Mouse (Mus musculus) ES-Bruce4 (cell line): Measurements from ENCODE around the gene Uba5. TPM values are rescaled to one million over a fixed set of nuclear protein-coding genes. Genes with fewer than 3 reads are reported as not detected.

Source experiments
- H3K27ac ChIP-seq: 2 replicates; pipeline ENCODE4 v1.5.1; 2012; ENCODE audit warnings: low read length, inconsistent platforms; ENCODE audit not compliant: insufficient read depth
- H3K27me3 ChIP-seq: 2 replicates; pipeline ENCODE4 v1.6.1; 2012; ENCODE audit warnings: mild to moderate bottlenecking, low read length, inconsistent platforms; ENCODE audit not compliant: control insufficient read depth, poor library complexity, insufficient read depth, severe bottlenecking
- H3K36me3 ChIP-seq: 2 replicates; pipeline ENCODE4 v1.6.1; 2012; ENCODE audit warnings: inconsistent platforms, mild to moderate bottlenecking, low read length, moderate library complexity; ENCODE audit not compliant: control insufficient read depth, poor library complexity, insufficient read depth, severe bottlenecking
- H3K4me1 ChIP-seq: one replicate; pipeline ENCODE4 v1.8.1; 2011; ENCODE audit warnings: low read length; ENCODE audit not compliant: control insufficient read depth, insufficient read depth
- H3K4me3 ChIP-seq: 2 replicates; pipeline ENCODE4 v1.5.1; 2011; ENCODE audit warnings: low read depth, mild to moderate bottlenecking, low read length
- H3K9ac ChIP-seq: 2 replicates; pipeline ENCODE4 v1.6.1; 2012; ENCODE audit warnings: low read depth, mild to moderate bottlenecking, inconsistent platforms; ENCODE audit not compliant: poor library complexity, severe bottlenecking
- H3K9me3 ChIP-seq: replicated peaks from 2 replicates; pipeline ENCODE4 v1.6.1; 2012; ENCODE audit warnings: mild to moderate bottlenecking, low read length, inconsistent platforms; ENCODE audit not compliant: control insufficient read depth, poor library complexity, insufficient read depth, severe bottlenecking
- CTCF ChIP-seq: IDR thresholded peaks from one replicate; pipeline ENCODE4 v1.8.1; 2011; ENCODE audit warnings: low read depth, low read length
- EP300 ChIP-seq: IDR thresholded peaks from 2 replicates; pipeline ENCODE4 v1.6.1; 2011; ENCODE audit warnings: low read depth, low read length; ENCODE audit not compliant: insufficient read depth
- POLR2A ChIP-seq: IDR thresholded peaks from one replicate; pipeline ENCODE4 v1.8.1; 2011; ENCODE audit warnings: low read length; ENCODE audit not compliant: insufficient read depth
- polyA plus RNA-seq: library from polyadenylated mRNA; stranded (reverse); fragments of >200 nt; gene quantifications from 2 replicates; pipeline ENCODE4 v1.2.4, GENCODE M21; 2011; ENCODE audit warnings: low read depth; ENCODE audit not compliant: missing spikeins, insufficient read depth, insufficient read length

Gene Uba5
- polyA plus RNA-seq, 1 experiment, result 29.0 TPM

DNA sequence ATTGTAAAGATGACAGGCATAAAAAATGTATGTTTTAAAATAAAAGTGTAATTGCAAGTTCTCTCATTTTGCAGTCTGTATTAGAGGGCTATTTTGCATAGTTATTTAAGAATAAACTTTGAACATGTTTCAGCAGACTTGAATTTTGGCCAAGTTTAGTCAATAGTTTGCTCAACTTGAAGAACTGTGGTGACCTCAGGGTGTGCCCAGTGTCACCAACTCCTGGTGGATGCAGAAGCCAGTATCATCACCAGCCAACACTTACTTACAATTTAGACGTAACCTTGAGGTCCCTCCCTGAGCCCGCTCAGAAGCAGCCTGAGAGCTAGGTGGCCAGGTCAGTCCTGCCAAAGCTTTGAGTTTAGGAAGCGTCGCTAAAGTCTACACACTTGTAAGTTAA lies 19.3 kb downstream of the Uba5 start:
- Histone ChIP-seq H3K36me3 (no peaks in the 10 kb centered on the region; the same call in 1 of the 2 replicates), H3K4me1 (no peaks in the 10 kb centered on the region), H3K27me3 (no peaks in the 10 kb centered on the region), H3K4me3 (no peak overlapping the region), H3K9ac (no peak overlapping the region), H3K9me3 (no peaks in the 10 kb centered on the region), H3K27ac (no peak overlapping the region)
- no peak for TF ChIP-seq EP300
- TF ChIP-seq CTCF, result no peak
- no peak for TF ChIP-seq POLR2A

DNA sequence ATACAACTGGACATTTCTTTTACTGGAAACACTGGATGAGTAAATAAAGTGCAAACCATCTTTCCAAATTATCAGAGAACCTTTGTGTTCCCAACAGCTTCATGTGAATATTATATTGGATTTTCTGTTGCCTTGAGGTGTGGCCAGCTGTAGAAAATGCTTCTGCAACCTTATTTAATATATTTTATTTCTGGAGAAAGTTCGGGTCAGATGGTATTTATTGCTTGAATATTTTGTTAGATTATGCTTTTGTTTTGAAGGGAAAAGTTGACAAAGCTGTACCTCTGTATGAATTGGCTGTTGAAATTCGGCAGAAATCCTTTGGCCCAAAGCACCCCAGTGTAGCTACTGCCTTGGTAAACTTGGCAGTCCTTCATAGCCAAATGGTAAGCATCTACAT lies 22.6 kb downstream of the Uba5 start, which contains the start of gene Gm28305:
TSS of gene Gm28305 (plus strand) at position 301 of the 400 bp plus-strand sequence.
- no peaks in the 10 kb centered on the region for H3K27me3 ChIP-seq
- no peak within 1 kb of the TSS for H3K27ac ChIP-seq
- H3K9ac ChIP-seq, result no peak within 1 kb of the TSS
- TF ChIP-seq EP300 (no peak), CTCF (no peak), POLR2A (no peak)
- no peaks in the 10 kb centered on the region for H3K9me3 ChIP-seq
- no peaks in the 10 kb centered on the region for H3K4me1 ChIP-seq
- H3K36me3 ChIP-seq, result no peaks in the 10 kb centered on the region
- H3K4me3 ChIP-seq, result no peak within 1 kb of the TSS

DNA sequence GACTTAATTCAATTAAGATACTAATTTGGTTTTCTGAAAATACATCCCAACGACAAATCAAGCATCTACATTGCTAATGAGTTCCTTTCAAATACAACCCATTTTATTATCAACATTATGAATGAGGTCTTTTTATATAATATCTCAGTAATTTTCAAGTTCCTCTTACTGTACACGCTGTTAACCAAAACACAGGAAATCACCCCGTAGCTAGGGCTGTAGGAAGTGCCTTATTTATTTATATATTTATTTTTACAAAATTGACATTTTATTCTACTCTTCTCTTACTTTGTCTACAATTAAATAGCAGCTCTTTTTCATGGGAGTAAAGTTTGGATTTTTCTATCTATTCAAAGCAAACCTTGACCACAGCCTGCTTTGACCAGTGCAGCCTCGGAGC lies 23.2 kb downstream of the Uba5 start:
- Histone ChIP-seq H3K4me1 (no peaks in the 10 kb centered on the region), H3K27me3 (no peaks in the 10 kb centered on the region), H3K27ac (no peak overlapping the region), H3K9me3 (no peaks in the 10 kb centered on the region), H3K4me3 (no peak overlapping the region), H3K36me3 (no peaks in the 10 kb centered on the region), H3K9ac (no peak overlapping the region)
- TF ChIP-seq CTCF (no peak), POLR2A (no peak)

DNA sequence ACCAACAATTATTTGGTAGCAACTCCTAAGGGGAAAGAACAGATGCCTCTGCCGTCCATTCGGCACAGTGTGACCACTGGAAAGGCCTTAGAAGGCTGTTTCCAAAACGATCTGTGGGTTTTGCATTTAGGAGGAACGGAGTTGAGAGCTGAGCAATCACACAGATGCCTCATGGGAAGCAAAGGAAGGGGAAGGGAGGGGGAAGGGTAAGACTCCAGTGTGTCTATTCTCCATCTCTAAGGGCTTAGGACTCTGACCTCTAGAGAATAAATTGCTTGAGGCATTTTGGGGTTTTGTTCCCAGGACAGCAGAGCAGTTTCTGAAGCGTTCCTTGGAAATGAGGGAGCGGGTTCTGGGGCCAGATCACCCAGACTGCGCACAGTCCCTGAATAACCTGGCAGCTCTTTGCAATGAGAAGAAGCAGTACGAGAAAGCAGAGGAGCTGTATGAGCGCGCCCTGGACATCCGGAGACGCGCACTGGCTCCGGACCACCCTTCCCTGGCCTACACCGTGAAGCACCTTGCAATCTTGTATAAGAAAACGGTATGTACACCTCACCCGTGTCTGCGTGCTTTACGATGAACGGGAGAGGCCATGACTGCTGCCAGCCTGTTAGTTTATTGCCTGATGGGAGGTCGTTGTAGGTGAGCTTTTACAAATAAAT lies 23.8 kb downstream of the Uba5 start:
- H3K36me3 ChIP-seq, result no peaks in the 10 kb centered on the region
- no peaks in the 10 kb centered on the region for H3K9me3 ChIP-seq
- H3K27ac ChIP-seq, result no peak overlapping the region
- H3K4me3 ChIP-seq, result no peak overlapping the region
- H3K27me3 ChIP-seq, result no peaks in the 10 kb centered on the region
- TF ChIP-seq CTCF (no peak), POLR2A (no peak), EP300 (no peak)
- H3K4me1 ChIP-seq, result no peaks in the 10 kb centered on the region
- H3K9ac ChIP-seq, result no peak overlapping the region

DNA sequence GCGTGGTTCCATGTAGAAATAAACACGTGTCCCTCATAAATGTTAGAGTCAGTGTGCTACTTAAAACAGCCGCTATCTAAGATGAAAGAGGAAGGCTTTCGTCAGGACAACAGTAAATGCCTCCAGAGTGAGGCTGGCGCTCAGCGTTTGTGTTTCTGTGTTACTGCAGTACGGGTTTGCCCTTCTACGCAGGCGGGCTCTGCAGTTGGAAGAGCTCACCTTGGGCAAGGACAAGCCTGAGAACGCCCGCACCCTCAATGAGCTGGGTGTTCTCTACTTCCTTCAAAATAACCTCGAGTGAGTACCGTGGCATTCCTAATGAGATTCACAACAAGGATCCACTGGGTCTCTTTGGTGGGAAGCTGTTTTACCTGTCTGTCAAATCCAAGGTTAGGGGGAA lies 24.7 kb downstream of the Uba5 start:
- Histone ChIP-seq H3K4me3 (no peak overlapping the region), H3K4me1 (no peaks in the 10 kb centered on the region), H3K36me3 (no peaks in the 10 kb centered on the region), H3K27ac (no peak overlapping the region), H3K9me3 (no peaks in the 10 kb centered on the region), H3K27me3 (no peaks in the 10 kb centered on the region), H3K9ac (no peak overlapping the region)
- TF ChIP-seq POLR2A, result no peak
- TF ChIP-seq CTCF, result no peak
- no peak for TF ChIP-seq EP300

DNA sequence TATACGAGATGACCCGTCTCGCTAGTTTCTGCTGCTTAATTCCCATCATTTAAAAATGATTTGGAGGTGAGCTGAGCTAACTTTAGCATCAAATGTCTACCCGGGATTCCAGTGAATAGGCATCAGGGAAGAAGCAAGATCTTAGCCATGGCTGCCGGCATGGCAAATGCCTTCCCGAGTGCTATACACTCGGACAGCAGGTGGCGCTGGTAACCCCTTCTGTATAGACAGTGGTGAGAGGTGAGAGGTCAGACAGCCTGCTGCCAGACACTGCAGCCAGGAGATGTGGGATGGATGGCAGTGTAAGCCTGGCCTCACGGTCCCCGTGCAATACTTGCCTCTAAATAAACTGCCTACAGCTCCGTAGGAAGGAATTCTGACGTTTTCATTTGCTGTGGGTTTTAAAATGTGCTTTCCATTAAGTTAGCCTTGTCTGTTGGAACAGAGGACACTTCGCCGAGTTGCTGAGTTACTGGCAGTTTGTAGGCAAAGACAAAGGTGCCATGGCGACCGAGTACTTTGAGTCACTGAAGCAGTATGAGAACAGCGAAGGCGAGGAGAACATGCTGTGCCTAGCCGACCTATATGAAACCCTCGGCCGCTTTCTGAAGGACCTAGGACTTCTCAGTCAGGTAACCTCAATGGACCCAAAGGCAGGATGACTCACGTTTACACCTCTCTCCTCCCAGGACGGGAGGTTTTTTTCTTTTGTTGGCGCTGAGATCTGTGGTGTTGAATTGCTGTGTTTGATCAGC lies 27.5 kb downstream of the Uba5 start:
- Histone ChIP-seq H3K9me3 (no peaks in the 10 kb centered on the region), H3K4me1 (no peaks in the 10 kb centered on the region), H3K27me3 (no peaks in the 10 kb centered on the region), H3K27ac (no peak overlapping the region), H3K9ac (peak overlapping the region; percentile 20), H3K36me3 (no peaks in the 10 kb centered on the region), H3K4me3 (0 out of 2 replicates have a peak overlapping the region, but pooled peaks have one; percentile 1)
- TF ChIP-seq CTCF (peak; percentile 92), POLR2A (no peak), EP300 (no peak)
